Mouse (Mus musculus) cortical plate, adult 2 months (tissue): ENCODE results near the gene Musk.

Experiments
- CTCF ChIP-seq: fragments of 200-500 bp; IDR thresholded peaks from 2 replicates; pipeline ENCODE4 v1.5.1; 2011; ENCODE audit warnings: mild to moderate bottlenecking, control low read depth, low read length; ENCODE audit not compliant: insufficient read depth; ENCODE audit errors: extremely low read depth
- POLR2A ChIP-seq: fragments of 200-500 bp; IDR thresholded peaks from 2 replicates; pipeline ENCODE4 v1.6.1; 2011; ENCODE audit warnings: mild to moderate bottlenecking, low read length, control low read depth; ENCODE audit not compliant: insufficient read depth; ENCODE audit errors: extremely low read depth

- TF ChIP-seq CTCF = no peak
- no peak for TF ChIP-seq POLR2A
Measured at GRCm38 (mm10) chr4:58320293-58320692, 34.5 kb downstream of the Musk start.
